Mouse (Mus musculus) embryo, embryonic 10.5 days (tissue): ENCODE data around the gene Ccl9.
A peak's percentile ranks its signal among the peaks of the same experiment; 100 is the strongest.

Source experiments
- DNase-seq: peaks from one replicate; pipeline ENCODE4 v3.0.0-alpha.2; 2015; ENCODE audit warnings: low spot score

The Ccl9 gene

GRCm38 (mm10) chr11:83536831-83537230, 41.6 kb downstream of the Ccl9 start:
- DNase-seq = no peak

GRCm38 (mm10) chr11:83534609-83535423, 43.6 kb downstream of the Ccl9 start:
- DNase-seq = peak; percentile 8

GRCm38 (mm10) chr11:83534143-83534542, 44.3 kb downstream of the Ccl9 start:
- DNase-seq = no peak

GRCm38 (mm10) chr11:83533192-83533591, 45.2 kb downstream of the Ccl9 start:
- no peak for DNase-seq

- DNase-seq = no peak
Observed at GRCm38 (mm10) chr11:83530360-83530759, 48.1 kb downstream of the Ccl9 start, which contains the start of gene Ccl5. Ccl5 (minus strand) TSS chr11:83530518.

GRCm38 (mm10) chr11:83529024-83529423, 49.4 kb downstream of the Ccl9 start:
- no peak for DNase-seq
